Mouse (Mus musculus): ENCODE results near the gene Ctsk. TPM values are rescaled to one million over a fixed set of nuclear protein-coding genes. Genes with fewer than 3 reads are reported as not detected.

The Ctsk gene
- 3.7 and 4.8 TPM in 2 replicates for polyA plus RNA-seq (2015; fragmentation: Nextera tagmentation; extraction: Ambion mirVana)

GRCm38 (mm10) chr3:95499024-95499423 lies at the start of gene Ctsk:
Ctsk (plus strand) TSS chr3:95499256.

GRCm38 (mm10) chr3:95526622-95527211 lies 27.7 kb downstream of the Ctsk start, which contains the start of gene Ctss:
Ctss (plus strand) TSS chr3:95526786.

Other genes starting within 250 kb of the Ctsk start
- not detected in 2 replicates for gene Bnipl, start 248.1 kb upstream of the Ctsk start, polyA plus RNA-seq (2015; fragmentation: Nextera tagmentation; extraction: Ambion mirVana)
- gene Mindy1, start 217.9 kb upstream of the Ctsk start, polyA plus RNA-seq (2015; fragmentation: Nextera tagmentation; extraction: Ambion mirVana) = 28.2 and 36.1 TPM in 2 replicates
- 7.8 and 8.4 TPM in 2 replicates for gene Prune1, start 217.2 kb upstream of the Ctsk start, polyA plus RNA-seq (2015; fragmentation: Nextera tagmentation; extraction: Ambion mirVana)
- 3.6 and 4.8 TPM in 2 replicates for gene Anxa9, start 192.1 kb upstream of the Ctsk start, polyA plus RNA-seq (2015; fragmentation: Nextera tagmentation; extraction: Ambion mirVana)
- gene Cers2, start 184.5 kb upstream of the Ctsk start, polyA plus RNA-seq (2015; fragmentation: Nextera tagmentation; extraction: Ambion mirVana) = 99.7 and 109 TPM in 2 replicates
- 12.7 TPM in 2 replicates for gene Setdb1, start 142.1 kb upstream of the Ctsk start, polyA plus RNA-seq (2015; fragmentation: Nextera tagmentation; extraction: Ambion mirVana)
- gene 4930558C23Rik, start 96.4 kb upstream of the Ctsk start, polyA plus RNA-seq (2015; fragmentation: Nextera tagmentation; extraction: Ambion mirVana) = not detected in 2 replicates
- 15.8 and 16.3 TPM in 2 replicates for gene Arnt, start 64.9 kb upstream of the Ctsk start, polyA plus RNA-seq (2015; fragmentation: Nextera tagmentation; extraction: Ambion mirVana)
- gene Ctss, start 27.5 kb downstream of the Ctsk start, polyA plus RNA-seq (2015; fragmentation: Nextera tagmentation; extraction: Ambion mirVana) = 57.3 and 86.4 TPM in 2 replicates
- not detected in 2 replicates for gene Hormad1, start 60.4 kb downstream of the Ctsk start, polyA plus RNA-seq (2015; fragmentation: Nextera tagmentation; extraction: Ambion mirVana)
- gene Golph3l, start 89.7 kb downstream of the Ctsk start, polyA plus RNA-seq (2015; fragmentation: Nextera tagmentation; extraction: Ambion mirVana) = 25.2 and 25.6 TPM in 2 replicates
- 40.4 and 42.2 TPM in 2 replicates for gene Ensa, start 125.7 kb downstream of the Ctsk start, polyA plus RNA-seq (2015; fragmentation: Nextera tagmentation; extraction: Ambion mirVana)
- 55.0 and 55.3 TPM in 2 replicates for gene Mcl1, start 159.5 kb downstream of the Ctsk start, polyA plus RNA-seq (2015; fragmentation: Nextera tagmentation; extraction: Ambion mirVana)
- gene Adamtsl4, start 188.7 kb downstream of the Ctsk start, polyA plus RNA-seq (2015; fragmentation: Nextera tagmentation; extraction: Ambion mirVana) = 1.9 and 3.0 TPM in 2 replicates
- gene Ecm1, start 240.3 kb downstream of the Ctsk start, polyA plus RNA-seq (2015; fragmentation: Nextera tagmentation; extraction: Ambion mirVana) = 26.6 and 30.1 TPM in 2 replicates